Mouse (Mus musculus) heart, adult 18-20 months (tissue): ENCODE results near the gene S1pr5. TPM values are rescaled to one million over a fixed set of nuclear protein-coding genes. Genes with fewer than 3 reads are reported as not detected.
"Not testable (repeated sequence)": the region's sequence is repeated elsewhere in the genome, so short reads cannot be mapped to it uniquely, and the experiment has no call there.

ENCODE experiments used
- DNase-seq, 2 experiments: peaks; one replicate each; pipeline ENCODE4 v3.0.0; 2021 to 2022; ENCODE audit warnings: mixed read lengths in 1 of 2
- long read RNA-seq, 2 experiments: library from polyadenylated mRNA; stranded (forward); transcript quantifications; one replicate each; pipeline ENCODE4 v2.0.0; 2021
- total RNA-seq, 2 experiments: library from RNA; stranded (reverse); gene quantifications; 2 replicates each; pipeline ENCODE4 v1.2.3; 2021

Gene S1pr5
- total RNA-seq, result 1 to 10 TPM in 1 of 2 experiments, under 1 TPM in 1; 0.89 to 1.5 TPM
- long read RNA-seq, experiment 1, partial matches to known transcripts, result 0 of 1 reads
- long read RNA-seq, experiment 1, other reads (novel, unspliced or antisense), result 1 of 1 reads
- long read RNA-seq, experiment 2, partial matches to known transcripts, result 3 of 3 reads
- long read RNA-seq, experiment 2, other reads (novel, unspliced or antisense), result 0 of 3 reads

DNA sequence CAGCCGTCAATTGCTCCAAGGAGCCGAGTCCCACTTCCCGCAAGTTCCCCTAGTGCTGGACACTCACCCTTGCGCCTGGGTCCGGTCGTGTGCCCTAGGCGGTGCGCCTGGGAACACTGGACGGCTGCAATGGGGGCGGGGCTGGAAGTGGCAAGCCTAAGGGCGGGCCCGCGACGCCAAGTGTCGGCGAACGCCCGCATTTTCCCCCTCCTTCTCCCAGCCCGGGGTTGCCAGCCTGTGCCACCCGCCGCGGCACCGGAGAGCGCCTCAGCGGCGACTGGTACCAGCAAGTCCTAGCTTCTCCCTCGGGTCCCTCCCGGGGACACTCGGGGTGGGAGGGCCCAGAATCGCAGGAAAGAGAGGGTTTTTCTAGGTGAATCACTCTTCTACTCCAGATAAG, at the start of gene S1pr5:
Gene S1pr5 (minus strand): TSS at position 118 of the 400 bp plus-strand sequence.
- peak in 1 of 2 experiments; percentile 57 for DNase-seq

DNA sequence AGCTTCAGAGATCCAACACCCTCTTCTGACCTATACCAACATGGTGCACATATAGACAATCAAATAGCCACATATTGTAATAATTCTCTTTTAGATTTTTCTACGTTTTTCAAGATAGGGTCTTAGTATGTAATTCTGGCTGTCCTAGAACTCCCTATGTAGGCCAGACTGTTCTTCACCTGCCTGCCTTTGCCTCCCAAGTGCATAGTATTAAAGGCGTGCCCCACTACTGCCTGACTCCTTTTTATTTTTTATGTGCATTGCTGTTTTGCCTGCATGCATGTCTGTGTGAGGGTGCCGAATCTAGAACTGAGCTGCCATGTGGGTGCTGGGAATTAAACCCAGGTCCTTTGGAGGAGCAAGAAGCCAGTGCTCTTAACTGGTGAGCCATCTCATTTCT, 44.0 kb upstream of the S1pr5 start:
- no peak for DNase-seq

DNA sequence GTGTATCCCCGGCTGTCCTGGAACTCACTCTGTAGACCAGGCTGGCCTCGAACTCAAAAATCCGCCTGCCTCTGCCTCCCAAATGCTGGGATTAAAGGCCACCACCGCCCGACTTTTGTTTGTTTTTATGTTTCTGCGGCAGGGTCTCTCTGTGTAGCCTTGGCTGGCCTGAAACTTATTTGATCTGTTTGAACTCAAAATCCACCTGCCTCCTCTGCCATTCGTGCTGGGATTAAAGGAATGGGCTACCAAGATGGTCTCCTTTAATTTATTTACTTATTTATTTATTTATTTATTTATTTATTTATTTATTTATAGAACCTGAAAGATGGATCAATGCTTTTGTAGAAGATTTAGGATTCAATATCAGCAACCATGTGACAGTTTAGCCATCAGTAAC, 43.6 kb upstream of the S1pr5 start:
- DNase-seq, result not testable (repeated sequence)

DNA sequence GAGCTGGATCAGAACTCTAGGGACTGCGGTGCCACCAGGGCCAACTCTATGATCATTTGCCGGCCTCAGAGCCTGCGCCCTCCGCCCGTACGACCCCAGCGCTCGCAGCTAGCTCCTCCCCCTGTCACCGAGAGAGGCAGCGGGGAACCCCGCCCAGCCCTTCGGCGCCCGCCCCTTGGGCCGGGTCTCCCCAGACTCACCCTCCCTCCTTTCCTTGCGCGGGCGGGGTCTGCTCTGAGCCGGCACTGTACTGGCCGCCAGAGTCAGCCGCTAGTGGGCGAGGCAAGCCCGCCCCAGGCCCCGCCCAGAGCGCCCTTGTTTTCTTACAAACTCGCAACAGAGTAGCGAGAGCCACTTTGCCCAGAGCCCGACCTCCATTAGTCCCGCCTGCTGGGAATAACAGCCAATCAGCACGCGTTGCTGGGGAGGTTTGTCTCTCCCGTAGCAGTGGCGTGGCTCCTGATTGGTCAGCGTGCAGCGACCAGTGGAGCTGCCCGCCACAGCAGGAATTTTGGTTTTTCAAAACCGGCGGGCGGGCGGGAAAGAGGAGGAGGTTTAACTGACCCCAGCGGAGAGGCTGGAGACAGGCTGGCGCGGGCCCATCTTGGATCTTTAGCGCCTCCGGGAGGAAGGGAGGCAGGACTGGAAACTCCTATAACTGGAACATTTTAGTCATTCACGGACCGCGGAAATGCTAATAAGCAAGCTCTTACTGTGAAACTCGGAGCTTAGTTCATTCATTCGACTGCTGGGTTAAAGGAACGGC, 43.0 kb upstream of the S1pr5 start, which contains the start of gene Cdkn2d:
Gene Cdkn2d (minus strand): TSS at position 386 of the 766 bp plus-strand sequence.
- DNase-seq, result peak; percentile 100

DNA sequence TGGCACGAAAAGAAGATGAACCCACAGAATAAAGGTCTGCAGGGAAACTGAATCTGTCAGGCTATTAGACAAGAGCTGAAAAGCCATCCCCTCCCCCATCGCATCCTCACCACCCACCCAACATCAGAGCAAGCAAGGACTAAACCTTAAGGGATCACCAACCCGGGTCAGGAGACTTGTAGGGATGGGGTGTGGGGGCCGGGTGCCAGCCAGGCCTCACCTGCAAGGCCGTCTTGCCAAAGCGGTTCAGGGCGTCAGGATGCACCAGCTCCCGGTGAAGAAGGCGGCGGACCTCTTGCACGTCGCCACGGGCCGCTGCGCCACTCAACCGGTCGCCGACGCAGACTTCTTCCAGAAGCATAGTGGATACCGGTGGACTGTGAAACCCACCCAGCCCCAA, 42.3 kb upstream of the S1pr5 start:
- no peak for DNase-seq

DNA sequence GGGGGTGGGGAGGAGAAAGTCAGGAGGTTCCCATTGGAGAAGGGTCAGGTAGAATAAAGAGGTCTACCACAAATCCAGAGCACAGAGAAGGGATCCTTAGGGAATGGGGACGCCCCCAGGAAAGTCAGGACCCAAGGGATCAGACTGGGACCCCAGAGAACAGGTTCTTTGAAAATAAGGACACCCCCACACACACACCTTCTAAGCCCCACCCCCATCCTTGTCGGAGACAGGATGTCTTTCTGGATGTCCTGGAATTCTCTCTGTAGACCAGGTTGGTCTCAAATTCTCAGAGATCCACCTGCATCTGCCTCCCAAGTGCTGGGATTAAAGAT, 41.1 kb upstream of the S1pr5 start:
- DNase-seq, result no peak

DNA sequence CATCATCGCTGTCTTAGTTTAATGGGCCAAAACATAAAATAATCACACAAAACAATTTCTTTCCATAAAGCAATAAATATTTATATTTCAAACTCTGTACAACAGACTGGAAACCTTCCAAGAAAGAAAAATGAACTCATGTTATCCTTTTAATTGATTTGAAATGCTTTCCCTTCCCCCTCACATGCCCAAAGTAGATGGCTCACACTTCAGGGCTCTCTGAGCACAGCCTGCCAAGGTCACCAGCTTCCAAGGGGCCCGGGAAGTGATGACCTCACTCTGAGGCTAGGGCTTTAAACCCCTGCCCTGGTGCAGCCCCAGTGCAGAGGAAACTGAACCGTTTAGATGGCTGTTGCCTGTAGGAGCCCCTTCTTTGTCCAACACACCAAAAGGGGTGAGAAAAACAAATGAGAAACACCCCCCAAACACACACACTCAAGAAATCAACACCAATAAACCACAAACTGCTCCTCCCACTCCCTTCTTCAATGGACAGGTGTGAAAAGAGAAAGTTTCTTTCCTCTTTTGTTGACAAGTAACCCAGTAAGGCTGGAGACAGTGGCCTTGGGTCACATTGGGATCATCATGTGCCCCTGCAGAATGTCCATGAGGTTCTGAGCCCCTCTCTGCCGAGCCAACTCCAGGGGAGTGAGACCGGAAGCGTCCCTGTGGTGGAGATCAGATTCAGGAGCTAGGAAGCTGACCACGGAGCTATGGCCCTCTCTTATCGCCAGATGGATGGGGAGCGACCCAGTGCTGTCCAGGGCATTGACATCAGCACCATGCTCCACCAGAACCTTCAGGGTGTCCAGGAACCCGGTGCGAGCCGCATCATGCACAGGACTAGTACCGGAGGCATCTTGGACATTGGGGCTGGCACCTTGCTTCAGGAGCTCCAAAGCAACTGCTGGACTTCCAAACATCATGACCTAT, 40.4 kb upstream of the S1pr5 start:
- DNase-seq, result peak in 1 of 2 experiments; percentile 35

DNA sequence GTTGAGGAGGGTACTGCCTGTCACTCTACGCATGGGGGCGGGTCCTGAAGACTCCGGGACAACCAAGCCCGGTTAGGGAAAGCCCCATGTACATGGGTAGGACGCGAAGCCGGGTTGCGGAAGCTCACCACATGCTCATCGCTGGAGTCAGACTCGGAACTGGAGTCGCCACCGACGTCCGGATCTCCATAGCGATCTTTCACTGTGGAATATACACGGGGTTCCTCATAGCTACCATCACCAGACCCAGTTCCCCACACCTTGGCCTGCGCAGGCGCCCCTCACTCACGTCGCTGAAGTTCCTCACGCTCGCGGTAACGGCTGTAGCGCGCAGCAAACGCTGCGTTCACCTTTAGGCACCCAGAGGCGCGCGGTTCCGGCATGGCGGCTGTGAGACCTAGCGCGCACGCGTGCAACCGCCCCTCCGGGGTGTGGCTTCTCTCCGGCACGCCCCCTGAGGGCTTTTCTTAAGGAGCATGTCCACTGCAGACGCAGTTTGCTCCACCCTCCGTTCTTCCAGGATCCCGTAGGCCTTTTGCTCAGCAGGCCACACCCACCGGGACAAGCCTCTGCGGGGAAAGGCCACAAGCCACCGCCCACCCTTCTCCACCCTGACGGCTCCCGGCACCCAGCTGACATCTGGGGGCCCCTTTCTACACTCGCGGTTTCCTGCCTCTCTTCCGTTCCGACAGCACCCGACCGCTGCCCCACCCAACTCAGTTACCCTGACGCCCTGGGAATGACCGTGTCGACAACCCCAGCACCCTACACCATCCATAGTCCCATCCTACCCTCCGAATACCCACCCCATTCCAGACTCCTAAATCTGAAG, 39.5 kb upstream of the S1pr5 start, which contains the start of gene Kri1:
Gene Kri1 (minus strand): TSS at position 399 of the 832 bp plus-strand sequence.
- DNase-seq, result peak; percentile 99 to 100

DNA sequence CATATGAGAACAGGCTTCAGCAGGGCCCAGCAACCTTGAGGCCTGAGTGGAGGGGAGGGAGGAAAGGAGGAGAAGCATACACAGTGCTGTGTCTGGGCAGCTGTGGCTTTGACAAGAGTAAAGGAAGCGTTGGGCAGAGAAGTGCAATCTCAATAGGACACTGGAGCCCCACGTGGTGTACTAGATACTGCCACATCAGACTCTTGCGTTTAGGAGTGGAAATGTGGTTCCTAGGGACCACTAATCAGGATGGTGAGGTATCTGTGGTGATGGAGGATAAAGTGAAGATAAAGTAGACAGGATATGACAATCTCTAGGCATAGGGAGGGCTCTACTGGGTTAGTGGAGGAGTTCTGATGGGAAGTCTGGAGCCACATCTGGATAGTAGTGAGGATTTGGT, 38.5 kb upstream of the S1pr5 start:
- no peak for DNase-seq

DNA sequence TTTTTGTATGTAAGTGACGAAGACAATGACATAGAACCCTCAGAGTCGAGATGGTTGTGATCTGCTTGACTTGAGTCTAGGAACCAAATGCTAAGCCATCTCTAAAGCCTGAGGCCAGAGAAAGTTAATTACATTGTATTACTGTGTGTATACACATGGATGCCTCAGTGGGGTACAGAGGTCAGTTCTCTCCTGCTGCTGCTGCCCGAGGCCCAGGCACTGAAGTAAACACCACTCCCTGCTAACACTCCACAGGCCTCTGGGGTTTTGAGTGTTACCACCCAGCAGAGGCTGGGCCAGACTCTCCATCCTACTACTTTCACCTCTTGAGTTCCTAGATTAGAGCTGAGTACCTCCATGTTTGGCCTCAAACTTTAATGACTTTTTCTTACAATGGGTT, 35.8 kb upstream of the S1pr5 start:
- no peak for DNase-seq

DNA sequence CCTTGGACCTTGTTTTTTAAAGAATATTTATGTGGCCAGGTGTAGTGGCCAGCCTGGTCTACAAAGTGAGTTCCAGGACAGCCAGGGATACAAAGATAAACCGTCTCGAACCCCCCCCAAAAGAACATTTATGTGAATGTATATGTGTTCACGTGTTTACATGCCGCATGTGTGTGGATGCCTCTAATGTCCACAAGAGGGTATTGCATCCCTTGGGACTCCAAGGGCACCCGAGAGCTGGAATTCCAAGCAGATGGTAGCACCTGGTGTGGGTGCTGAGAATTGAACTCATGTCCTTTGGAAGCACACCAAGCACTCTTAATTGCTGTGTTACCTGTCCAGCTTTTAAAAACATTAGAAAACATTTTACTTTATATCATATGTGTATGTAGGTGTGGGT, 35.3 kb upstream of the S1pr5 start:
- DNase-seq, result no peak

DNA sequence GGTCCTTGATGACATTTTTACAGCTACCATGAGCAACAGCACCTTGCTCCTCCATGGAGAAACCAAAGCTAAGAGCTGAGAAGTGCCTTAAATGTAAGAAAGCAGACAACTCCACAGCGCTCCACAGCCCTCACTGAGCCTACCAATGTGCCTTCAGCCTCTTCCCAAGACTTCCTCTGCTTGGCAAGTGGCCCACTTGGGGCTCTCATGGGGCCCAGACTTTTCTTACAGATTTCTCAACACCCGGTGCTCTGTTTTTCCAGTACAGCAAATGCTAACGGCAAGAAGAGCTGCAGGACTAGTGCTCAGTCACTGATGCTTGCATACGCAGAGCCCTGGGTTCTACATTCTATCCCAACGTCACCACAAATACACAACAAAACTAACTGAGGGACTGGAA, 29.5 kb upstream of the S1pr5 start:
- peak in 1 of 2 experiments; percentile 48 for DNase-seq

DNA sequence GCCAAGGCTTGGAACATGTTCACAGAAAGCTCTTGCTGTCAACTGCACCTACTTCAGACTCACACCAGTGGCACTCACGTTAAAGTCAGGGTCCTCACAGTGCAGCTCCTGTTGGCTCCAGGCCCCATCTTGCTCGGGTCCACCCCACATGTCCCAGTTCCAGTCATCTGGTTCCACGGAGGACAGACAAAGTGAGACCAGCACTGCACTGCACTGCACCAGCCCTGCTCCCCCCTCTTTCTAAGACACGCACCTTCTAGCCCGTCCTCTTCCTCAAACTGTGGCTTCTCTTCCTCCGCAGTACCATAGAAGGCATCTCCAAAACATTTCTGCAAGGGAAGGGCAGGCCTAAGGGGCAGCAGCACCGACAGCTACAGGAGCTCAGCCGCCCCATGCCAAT, 28.1 kb upstream of the S1pr5 start:
- DNase-seq, result no peak

DNA sequence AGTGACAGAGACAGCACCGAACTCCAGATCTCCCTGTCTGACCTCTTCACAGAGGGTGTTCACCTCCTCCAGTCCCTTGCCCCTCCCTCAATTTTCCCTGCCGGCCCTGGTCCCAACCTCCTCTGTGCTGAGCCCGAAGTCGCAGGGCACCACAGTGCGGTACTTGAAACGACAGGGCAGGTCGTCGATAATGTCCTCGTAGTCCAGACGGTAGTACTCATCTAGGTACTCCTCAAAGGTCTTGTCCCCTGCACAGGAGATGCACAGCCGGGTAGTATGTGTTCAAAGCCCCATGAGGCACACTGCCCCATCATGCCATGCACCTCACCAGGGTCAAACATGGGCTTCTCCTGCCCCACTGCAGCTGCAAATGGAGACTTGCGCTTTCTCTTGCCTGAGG, 27.5 kb upstream of the S1pr5 start:
- no peak for DNase-seq

DNA sequence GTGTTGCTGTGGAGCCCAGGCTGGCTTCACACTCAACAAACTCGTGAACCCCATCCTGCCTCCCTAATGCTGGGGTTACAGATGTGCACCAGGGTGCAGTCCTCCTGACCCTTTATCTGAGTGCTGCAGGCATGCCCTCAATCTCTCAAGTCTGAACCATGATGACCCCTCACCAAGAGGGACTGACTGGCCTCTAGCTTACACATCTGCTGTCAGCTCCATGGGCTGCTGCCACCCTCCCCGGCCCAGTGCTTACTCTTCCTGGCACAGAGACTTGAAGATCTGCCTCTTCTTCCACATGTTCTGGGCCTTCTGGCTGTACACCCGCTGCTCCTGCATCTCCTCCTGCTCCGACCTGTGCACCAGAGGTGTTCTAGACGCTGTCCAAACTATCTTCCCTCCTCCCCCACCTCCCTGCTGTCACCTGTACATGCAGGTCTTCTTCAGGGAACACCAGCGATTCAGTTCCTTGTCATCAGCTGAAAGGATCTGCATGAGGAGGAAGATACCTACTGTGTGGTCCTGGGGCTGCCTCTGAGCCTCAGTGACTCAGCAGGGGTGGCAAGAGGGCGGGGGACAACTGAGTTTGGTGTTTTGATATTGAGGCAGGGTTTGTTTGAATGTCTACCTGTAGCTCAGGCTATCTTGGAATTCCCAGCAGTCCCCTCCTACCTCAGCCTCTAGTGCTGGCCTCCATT, 26.9 kb upstream of the S1pr5 start:
- DNase-seq, result no peak

DNA sequence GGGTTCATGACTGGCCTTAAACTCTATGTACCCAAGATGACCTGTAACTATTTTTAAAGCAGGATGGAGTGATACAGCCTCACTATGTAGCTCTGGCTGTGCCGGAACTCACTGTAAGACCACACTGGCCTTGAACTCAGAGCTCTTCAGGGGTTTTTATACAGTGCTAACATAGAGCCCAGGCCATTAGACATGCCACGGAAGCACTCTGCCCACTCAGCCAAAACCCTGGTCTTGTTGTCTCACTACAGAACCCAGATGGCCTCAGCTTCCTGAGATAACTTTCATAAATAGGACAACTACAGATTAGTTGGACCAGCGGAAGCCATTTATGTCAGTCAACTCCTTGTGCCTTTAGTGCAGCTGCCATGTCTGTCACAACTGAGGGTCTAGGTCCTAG, 26.1 kb upstream of the S1pr5 start:
- no peak for DNase-seq

DNA sequence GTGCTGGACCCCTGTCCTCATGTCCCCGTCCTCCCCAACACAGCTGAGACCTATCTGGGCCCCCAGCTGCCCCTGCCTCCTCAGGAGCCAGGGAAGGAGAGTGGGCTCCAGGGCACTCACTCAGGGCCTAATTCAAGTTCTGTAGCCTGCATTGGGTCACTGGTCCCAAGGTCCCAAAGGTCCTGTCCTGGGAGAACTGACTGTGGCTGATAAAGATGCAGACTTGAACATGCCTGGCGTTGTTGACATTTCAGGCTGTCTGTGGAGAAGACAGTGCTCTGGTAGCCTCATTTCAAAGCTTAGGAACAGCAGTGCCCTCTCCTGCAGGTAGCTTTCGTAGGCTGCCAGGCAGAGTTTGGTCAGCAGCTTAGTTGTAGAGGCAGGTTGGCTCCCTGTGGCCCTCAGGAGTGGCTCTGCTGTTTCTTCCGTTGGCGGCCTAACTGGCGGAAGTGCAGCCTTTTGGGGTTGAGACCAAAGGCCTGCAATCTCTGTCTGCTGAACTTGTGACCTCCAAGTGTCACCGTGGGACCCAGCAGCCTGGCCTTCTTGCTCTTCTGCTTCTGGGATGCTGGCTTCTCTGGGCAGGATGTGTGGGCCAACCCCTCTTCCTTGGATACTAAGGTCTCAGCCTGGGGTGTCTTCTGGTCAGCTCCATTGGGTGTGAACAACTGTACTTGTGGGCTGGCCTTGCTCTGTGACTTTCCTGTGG, 25.4 kb upstream of the S1pr5 start:
- peak in 1 of 2 experiments; percentile 29 for DNase-seq

DNA sequence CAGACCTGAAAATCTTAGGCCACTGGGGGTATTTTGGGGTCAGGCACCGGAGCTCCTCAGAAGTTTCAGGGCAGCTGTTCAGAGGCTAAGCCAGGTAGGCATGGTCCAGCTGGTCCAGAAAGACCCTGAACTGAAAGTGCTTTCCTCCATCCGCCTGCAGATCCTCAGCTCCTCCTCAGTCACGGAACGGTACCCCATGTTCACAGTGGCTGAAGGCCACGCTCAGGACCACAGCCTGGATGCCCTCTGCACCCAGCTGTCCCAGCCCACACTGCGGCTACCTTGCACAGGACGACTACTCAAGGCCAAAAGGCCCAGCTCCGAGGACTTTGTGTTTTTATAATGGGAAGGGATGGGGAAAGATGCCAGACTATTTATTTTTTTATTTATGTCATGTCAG, 24.9 kb upstream of the S1pr5 start:
- no peak for DNase-seq

DNA sequence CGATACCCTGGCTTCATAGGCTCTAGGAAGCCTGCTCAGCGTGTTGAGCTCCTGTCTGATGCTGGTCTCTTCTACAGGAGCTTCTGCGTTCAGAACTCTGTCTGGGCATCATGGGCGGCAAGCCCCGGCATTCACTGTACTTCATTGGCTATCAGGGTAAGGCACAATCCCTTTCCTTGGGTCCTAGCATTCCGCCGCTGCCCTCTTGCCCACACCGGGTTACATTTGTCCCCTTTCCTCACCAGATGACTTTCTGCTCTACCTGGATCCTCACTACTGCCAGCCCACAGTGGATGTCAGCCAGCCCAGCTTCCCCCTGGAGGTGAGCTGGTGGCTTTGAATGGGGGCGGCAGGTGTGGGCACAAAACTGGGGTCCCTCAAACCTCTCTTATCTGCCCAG, 24.1 kb upstream of the S1pr5 start:
- no peak for DNase-seq

DNA sequence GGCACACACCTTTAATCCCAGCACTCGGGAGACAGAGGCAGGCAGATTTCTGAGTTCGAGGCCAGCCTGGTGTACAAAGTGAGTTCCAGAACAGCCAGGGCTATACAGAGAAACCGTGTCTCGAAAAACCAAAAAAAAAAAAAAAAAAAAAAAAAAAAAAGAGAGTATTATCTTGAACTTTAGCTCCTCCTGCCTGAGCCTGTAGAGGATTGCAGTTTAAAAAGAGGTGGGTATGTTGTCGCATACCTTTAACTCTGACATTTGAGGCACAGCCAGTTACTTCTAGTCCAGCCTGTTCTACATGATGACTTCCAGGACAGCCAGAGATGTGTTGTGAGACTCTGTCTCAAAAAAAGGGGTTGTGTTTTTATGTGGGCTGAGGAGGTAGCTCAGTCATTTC, 21.3 kb upstream of the S1pr5 start:
- DNase-seq, result not testable (repeated sequence)

DNA sequence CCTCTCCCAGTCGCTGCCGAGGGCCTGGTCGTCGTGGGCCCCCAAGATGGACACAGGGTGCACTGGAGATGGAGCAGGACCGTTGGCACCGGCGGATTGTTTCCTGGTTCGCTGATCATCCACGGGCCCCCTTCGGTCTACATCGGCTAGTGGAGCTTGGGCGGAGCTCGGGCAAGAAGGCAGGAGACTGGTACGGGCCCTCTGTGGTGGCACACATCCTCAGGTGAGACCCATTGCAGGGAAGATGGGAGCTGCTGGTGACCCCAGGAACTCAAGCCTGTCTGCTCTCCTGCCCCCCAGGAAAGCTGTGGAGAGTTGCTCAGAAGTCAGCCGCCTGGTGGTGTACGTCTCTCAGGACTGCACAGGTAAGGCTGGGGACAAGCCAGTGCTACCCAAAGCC, 20.1 kb upstream of the S1pr5 start:
- DNase-seq, result no peak
